Mouse (Mus musculus) adrenal gland, adult 2 months (tissue): Measurements from ENCODE around the gene Nsun2. TPM values are rescaled to one million over a fixed set of nuclear protein-coding genes. Genes with fewer than 3 reads are reported as not detected.

ENCODE experiments used
- polyA plus RNA-seq: library from polyadenylated mRNA; depleted of rRNA; stranded (reverse); fragments of >200 nt; gene quantifications from 2 replicates; pipeline ENCODE4 v1.2.3, GENCODE M21; 2012; rRNA removed
- total RNA-seq, 2 experiments: library from RNA; stranded (reverse); gene quantifications; 2 replicates each; pipeline ENCODE4 v1.2.3; 2021

The Nsun2 gene
- total and polyA plus RNA-seq, 3 experiments, result 31.0 to 113 (median 92.2) TPM

Other genes starting within 250 kb of the Nsun2 start
- gene Tent4a, start 871 bp downstream of the Nsun2 start, total RNA-seq, result 10 to 100 TPM; 18.8 to 18.9 TPM
- gene Tent4a, start 871 bp downstream of the Nsun2 start, polyA plus RNA-seq, result 22.7 and 24.0 TPM in 2 replicates
- gene Srd5a1, start 77.7 kb downstream of the Nsun2 start, total RNA-seq, result 10 to 100 TPM in 1 of 2 experiments, 1 to 10 TPM in 1; 9.4 to 13.9 TPM
- 35.0 and 41.6 TPM in 2 replicates for gene Srd5a1, start 77.7 kb downstream of the Nsun2 start, polyA plus RNA-seq
- gene Ube2ql1, start 206.1 kb downstream of the Nsun2 start, total RNA-seq, result 1 to 10 TPM; 1.1 to 3.1 TPM
- gene Ube2ql1, start 206.1 kb downstream of the Nsun2 start, polyA plus RNA-seq, result 2.0 and 2.8 TPM in 2 replicates